Mouse (Mus musculus) thymus, postnatal 36 days (tissue): ENCODE results near the gene Asah2.

Experiments used
- DNase-seq, 2 experiments: peaks; one replicate each; pipeline ENCODE4 v3.0.0; 2022; ENCODE audit warnings: mixed read lengths in 2 of 2

The Asah2 gene

DNA sequence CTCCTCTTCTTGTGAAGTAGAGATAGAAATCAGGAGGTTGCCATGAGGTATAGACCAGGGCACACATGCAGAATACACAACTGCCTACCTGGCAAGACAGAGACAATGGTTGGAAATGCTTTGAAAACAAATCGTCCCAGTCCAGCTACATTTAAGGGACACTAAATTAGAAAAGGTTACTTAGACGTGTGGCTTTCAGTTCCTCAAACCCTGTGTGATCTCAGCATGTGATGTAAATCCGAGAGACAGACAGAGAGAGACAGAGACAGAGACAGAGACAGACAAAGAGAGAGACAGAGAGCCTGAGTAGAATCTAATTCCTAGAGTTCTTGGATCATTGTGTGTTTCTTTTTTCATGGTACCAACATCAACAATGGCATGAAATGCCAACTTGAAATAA lies 136.6 kb downstream of the Asah2 start:
- DNase-seq, result no peak

DNA sequence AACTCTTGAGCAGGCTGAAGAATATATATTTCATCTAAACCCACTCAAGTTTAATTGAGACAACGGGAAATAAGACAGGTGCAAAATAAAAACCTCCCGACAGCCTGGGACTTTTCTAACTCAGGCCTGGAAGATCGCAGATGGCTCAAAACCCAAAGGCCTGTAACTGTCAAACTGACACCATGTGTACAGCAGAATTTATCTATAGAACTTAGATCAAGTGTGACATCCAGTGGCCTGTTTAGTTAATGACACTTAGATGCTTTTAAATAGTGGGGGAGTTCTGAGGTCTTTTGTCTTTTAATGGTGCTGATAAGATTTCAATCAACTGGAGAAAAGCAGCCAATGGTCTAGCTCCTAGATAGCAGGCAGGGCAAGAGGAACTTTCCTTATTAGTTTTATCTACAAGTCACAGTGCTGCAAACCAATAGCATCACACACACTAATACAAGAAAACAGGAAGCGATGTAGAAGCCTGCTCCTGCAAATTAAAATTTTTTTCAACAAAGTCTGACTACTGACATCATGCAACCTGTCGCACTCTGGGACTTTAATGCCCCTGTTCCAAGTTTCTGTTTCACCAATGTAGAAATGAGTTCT lies 140.0 kb downstream of the Asah2 start:
- DNase-seq, result no peak

DNA sequence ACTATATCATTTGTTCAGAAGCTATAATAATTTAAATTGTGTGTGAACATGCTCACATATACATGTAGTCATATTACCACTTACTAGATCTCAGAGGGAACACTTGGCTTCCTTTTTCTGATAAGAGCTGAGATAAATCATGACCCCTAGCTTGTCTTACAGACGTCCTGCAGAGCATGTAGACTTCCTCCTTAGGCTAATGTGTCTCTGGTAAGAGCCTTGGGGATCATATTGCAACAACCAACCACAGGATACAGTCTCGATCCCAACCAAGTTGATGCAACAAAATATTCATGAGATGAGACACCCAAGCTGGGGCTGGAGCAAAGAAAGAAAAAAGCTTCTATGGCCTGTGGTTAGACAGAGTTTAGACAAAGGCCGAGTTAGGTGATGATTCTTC lies 144.9 kb downstream of the Asah2 start:
- no peak for DNase-seq

DNA sequence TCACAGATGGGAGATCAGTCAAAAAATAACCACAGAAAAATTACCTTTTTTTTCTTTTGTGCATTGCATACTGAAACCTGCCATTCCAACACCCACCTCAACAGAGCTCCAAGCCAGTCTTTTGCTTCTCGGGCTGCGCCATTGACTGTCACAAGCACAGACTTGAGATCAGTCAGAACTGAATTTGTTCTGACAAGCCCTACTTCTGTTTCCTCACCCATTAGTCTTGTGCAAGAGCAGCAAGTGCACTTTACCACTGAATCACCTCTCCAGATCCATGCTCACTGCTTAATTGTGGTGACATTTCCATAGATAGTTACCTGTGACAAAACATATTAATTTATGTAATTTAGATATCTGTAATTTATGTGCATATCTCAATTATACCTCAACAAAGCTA lies 147.6 kb downstream of the Asah2 start:
- no peak for DNase-seq

DNA sequence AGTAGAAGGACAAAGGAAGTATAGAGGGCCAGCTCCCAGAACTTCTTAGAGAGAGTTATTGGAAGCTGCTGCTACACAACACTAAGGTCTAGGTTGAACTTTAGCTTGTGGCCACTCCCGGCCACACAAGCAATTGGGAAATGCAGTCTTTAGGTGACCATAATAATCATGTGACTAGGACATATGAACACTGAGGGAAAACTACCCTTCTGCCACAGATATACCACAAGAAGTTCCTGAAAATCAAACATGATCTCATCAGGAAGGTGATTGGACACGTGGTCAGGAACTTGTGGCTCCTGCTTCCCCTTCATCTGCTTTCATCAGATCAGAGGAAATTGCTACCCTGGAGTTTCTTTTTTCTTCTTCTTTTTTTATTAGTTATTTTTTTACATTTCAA lies 151.7 kb downstream of the Asah2 start:
- DNase-seq, result no peak

DNA sequence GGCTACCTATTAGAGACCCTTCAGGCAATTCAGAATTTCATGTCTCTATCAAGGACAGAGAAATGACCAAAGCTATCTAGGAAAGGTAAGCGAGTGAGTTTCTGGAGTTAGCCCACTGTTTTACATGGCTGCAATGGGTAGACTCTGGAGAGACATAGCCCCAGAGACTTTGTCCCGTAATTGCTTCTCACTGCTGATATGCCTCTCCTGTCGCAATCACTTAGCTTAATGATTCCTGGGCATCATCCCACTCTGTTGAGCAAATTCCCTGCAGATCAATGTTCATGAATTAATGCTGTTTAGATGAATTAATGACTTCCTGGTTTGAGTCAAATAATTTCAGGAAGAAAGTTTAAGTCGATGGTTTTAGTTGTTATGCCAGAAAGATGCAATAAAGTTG lies 153.3 kb downstream of the Asah2 start:
- no peak for DNase-seq

DNA sequence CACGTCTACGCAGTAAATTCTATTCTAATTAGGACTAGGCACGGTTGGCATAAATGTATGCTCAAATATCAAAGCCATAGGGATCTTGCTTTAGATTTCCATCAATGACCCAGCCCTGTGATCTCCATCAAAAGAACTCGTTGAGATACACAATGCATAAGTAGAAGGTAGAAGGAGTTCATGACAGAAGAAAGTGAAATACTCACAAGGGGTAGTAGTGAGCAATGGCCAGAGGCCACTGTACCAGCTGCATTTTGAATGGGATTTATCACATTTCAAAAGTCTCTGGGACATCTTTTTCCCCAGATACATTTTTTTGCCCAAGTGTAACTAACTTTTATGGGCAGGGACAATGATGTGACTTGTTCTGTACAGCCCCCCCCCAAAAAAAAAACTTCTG lies 153.7 kb downstream of the Asah2 start:
- no peak for DNase-seq

DNA sequence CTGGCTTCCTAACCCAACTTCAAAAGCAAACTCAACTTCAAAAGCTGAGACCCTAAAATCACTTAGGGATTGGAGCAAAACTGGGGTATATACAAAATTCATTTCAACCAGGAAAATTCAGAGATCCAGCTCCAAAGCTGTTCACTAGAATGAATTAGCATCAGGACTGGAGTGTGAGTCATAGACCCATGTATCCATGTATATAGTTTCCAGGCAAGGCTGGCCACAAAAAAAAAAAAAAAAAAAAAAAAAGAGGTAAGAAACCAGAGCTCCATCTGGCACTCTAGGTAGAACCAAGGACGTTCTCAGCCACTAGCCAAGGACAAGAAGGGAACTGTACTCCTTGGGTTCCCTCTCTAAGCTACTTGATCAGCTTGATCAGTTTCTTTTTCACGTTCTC lies 154.2 kb downstream of the Asah2 start:
- DNase-seq, result no peak

DNA sequence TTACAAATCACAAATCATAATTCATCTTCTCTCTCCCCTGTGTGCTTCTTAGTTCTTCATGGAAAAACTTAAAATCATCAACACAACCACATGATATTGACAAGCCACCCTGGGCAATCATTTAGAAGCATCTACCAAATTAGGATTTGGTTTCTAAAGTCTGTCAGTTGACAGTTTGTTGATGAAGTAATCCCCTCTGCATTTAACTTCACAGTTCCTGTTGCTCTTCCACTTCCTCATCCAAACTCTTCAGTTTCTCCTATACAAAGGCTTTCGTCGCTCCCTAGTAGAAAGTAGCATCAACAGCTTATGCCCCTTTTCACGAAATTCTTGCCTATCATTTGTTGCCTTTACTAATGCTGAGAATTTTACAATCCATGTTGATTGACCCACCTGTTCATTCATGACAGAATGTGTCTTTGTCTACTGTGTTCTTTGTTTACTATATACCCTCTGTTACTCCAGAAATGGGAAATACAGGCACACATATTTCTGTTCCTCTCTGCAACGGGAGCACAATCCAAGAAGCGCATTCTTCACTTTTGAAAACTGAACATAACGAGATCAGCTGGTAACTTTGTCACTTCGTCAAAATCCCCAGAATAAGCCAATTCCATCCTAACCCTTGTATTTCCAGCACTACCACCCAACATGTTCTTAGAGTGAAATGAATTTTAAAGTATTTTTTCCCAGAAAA lies 157.1 kb downstream of the Asah2 start:
- no peak for DNase-seq
